Mouse (Mus musculus): ENCODE measurements around the gene Ttll12. TPM values are rescaled to one million over a fixed set of nuclear protein-coding genes. Genes with fewer than 3 reads are reported as not detected.

Gene Ttll12
- 53.0 TPM for polyA plus RNA-seq (2021)

DNA sequence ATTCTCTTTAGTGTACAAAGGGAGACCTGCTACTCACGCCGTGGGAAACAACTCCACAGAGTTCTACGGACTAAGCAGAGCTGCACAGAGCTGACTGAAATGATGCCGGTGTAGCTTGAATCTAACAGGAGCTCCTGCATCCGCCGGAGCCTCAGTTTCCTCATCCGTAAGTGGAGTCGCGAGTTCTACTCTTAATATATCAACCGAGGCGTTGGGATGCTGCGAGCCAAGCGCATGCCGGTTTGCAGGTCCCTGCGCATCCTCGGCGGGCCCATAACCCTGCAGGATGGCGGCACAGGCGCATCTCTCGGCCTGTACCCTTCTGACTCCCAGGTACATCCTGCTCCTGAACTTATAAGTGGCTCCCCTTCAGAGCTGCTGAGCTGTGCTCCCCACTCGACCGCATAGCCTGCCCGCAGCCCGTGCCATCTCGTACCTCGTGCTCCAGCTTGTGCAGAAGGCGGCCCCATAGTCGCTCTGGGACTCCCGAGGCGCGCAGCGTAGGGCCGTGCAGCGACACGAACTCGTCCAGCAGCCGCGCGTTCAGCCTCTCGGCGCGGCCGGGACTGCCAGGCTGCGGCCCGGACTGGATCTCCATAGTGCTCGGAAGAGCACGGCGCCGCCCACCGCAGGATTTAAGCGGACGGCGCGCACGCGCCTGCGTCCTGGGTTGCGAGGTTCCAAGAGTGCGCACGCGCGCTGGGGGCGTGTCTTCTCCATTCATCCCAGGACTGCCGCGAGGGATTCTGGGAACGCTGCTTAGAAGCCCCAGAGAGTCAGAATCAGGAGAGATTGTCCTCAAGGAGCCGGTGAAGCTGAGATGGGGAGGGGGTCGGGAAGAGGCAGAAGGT lies at the start of gene Ttll12:
Ttll12 (minus strand) TSS at position 645 of the 851 bp plus-strand sequence.
- ChIA-PET POLR2A (interaction anchor here (0.8 to 1.4 kb wide), 4 partner anchors 8 to 39 kb away, joined by 3 to 6 read pairs (median 3); partner anchors contain the start of genes Mcat and Tspo), CTCF (interaction anchor here (0.8 to 0.9 kb wide), 3 partner anchors 11 to 25 kb away, joined by 3 to 4 read pairs (median 3); no protein-coding TSS in a partner anchor)
- ATAC-seq = peak; percentile 68
- in situ Hi-C loops (cut with MboI; ENCODE audit: low pct_unique_long_range_greater_than_20kb) = no loop called here
- TF ChIP-seq CTCF (IDR thresholded peaks at IDR 0.05) = no peak
- DNase-seq (ENCODE audit: low read depth, low spot score) = peak; percentile 61
- H3K27me3 ChIP-seq = no peaks in the 10 kb centered on the region

DNA sequence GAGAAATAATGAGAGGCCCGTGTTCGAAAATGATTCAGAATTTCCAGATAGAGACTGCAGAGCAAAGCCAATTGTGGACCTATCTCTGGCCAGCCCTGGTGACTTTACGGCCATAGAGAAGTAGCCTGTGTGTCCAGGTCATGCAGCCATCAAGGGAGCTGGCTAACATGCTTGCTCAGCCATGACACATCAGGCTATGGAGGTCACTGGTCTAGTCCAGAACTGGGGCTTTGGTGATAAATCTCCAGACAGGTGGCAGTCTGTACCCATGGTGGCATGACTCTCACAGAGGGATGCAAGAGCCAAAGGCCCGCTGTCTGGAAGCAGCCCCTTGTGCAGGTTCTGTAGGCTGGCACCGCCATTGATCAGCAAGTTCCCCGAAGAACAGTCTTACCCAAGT lies 47.6 kb upstream of the Ttll12 start:
- ChIA-PET CTCF (no interaction called here), POLR2A (no interaction called here)
- DNase-seq (ENCODE audit: low read depth, low spot score) (no peak), ATAC-seq (no peak)
- TF ChIP-seq CTCF (IDR thresholded peaks at IDR 0.05) = no peak
- peaks cover 40% of the 10 kb centered on the region for H3K27me3 ChIP-seq
- in situ Hi-C loops (cut with MboI; ENCODE audit: low pct_unique_long_range_greater_than_20kb) = no loop called here

DNA sequence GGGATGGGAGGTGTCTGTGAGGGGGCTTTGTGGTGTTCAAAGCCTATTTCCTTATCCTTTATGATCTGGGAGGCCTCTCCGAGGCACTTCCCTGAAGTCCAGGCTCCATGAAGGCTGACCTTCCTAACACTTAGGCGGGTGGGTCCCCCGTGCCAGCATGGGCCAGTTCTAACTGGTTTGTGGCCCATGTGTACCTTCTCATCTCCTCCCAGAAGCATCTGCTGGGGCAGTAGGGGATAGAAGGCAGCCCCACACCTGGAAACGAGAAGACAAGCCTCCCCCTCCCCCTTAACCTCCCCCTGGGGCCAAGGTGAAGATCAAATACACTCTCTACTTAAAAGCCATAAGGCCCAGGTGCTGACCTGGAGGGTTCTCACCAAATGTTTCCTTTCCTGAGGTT lies 45.3 kb upstream of the Ttll12 start:
- ChIA-PET CTCF (no interaction called here), POLR2A (no interaction called here)
- ATAC-seq (no peak), DNase-seq (ENCODE audit: low read depth, low spot score) (no peak)
- peaks cover 30% of the 10 kb centered on the region for H3K27me3 ChIP-seq
- no peak for TF ChIP-seq CTCF (IDR thresholded peaks at IDR 0.05)
- in situ Hi-C loops (cut with MboI; ENCODE audit: low pct_unique_long_range_greater_than_20kb) = no loop called here

DNA sequence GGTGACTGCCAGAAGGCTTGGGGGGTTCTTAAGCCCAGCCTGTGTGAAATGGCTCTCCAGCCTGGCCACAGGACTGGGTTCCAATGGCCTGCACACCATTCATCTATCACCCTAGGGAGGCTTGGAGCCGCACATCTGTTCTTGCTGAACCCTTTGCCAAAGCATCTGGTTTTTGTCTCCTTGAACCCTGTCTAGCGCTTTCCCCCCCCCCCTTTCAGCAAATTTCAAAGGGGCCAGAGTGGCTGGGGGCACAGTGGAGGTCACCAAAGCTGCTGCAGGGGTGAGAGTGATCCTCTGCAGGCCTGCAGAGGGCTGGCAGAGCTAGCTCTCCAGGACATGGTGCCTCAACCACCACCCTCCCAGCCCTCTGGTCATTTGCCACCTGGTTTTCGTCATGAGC lies 44.2 kb upstream of the Ttll12 start:
- DNase-seq (ENCODE audit: low read depth, low spot score) (no peak), ATAC-seq (no peak)
- POLR2A ChIA-PET = no interaction called here
- CTCF ChIA-PET = no interaction called here
- TF ChIP-seq CTCF (IDR thresholded peaks at IDR 0.05) = no peak
- H3K27me3 ChIP-seq = peaks cover 23% of the 10 kb centered on the region
- in situ Hi-C loops (cut with MboI; ENCODE audit: low pct_unique_long_range_greater_than_20kb) = no loop called here

DNA sequence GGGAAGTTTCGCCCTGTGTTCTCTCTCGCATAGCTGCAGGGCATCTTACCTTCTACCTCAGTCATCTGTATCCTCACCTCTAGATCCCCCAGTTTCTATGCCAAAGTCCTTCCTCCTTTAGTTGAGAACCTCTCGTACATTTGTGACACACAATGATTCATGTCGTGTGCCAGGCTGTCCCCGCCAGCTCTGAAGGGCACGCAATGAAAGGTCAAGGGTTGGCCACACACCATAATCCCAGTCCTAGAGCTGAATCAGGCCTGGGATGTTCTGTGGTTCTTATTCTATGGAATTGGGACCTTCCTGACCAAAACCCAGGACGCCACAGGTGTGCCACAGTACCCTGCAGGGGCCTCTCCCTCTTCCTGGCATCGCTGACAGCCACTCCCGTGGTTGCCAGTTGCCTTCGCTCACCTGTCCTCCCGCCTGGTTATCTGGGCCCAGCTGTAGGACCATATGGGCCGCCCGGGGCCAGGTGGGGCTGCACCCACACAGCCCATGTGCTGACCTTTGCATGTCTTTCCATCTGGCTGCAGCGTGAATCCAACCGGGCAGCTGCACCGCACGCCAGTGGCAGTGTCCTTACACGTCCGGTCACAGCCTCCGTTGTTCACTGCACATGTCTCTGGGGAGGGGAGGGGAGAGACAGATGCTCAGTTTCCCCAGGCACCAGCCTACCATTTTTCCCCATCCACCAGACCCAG lies 43.4 kb upstream of the Ttll12 start:
- ChIA-PET POLR2A (no interaction called here), CTCF (no interaction called here)
- ATAC-seq = no peak
- in situ Hi-C loops (cut with MboI; ENCODE audit: low pct_unique_long_range_greater_than_20kb) = no loop called here
- no peak for DNase-seq (ENCODE audit: low read depth, low spot score)
- TF ChIP-seq CTCF (IDR thresholded peaks at IDR 0.05) = no peak
- peaks cover 24% of the 10 kb centered on the region for H3K27me3 ChIP-seq

DNA sequence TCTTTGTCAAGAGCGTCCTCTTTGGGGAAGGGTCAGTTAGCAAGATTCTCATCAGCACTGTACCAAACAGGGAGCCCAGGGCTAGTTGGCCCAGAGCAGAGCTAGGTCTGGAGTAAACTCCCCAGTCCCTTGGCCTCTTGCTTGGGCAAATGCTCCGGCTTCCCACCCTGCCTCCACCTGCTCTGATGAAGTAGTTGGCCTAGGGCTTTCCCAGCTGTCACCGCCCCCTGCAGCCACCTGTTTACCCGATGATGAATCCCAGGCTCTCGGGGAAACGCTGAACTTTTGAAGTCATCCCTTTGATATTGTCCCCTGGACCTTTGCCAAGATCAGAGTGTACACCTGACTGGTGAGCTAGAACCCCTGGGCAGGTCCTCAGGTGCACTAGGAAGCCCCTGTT lies 41.8 kb upstream of the Ttll12 start:
- no peak for ATAC-seq
- POLR2A ChIA-PET = no interaction called here
- in situ Hi-C loops (cut with MboI; ENCODE audit: low pct_unique_long_range_greater_than_20kb) = no loop called here
- peaks cover 17% of the 10 kb centered on the region for H3K27me3 ChIP-seq
- no peak for DNase-seq (ENCODE audit: low read depth, low spot score)
- no peak for TF ChIP-seq CTCF (IDR thresholded peaks at IDR 0.05)
- CTCF ChIA-PET = no interaction called here

DNA sequence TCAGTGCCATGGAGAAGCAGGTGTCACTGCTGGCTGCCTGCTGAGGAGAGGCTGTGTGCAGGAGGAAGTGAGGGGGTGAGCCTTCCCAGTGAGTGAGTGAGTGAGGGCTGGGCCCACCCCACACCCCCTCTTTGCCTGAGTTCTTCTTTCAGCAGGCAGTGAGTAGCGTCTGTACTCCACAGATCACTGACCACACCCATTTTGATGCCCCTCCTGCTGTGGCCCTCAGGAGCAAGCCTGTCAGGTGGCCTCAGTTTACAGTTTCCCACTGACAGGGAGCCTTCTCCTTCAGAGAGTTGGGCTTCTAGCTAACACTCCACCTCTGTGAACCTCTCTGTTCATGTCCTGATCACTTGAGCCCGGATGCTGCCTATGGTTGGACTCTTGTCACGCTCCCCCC lies 40.3 kb upstream of the Ttll12 start:
- no peak for ATAC-seq
- H3K27me3 ChIP-seq = peaks cover 19% of the 10 kb centered on the region
- TF ChIP-seq CTCF (IDR thresholded peaks at IDR 0.05) = no peak
- CTCF ChIA-PET = no interaction called here
- no peak for DNase-seq (ENCODE audit: low read depth, low spot score)
- POLR2A ChIA-PET = no interaction called here
- in situ Hi-C loops (cut with MboI; ENCODE audit: low pct_unique_long_range_greater_than_20kb) = no loop called here

DNA sequence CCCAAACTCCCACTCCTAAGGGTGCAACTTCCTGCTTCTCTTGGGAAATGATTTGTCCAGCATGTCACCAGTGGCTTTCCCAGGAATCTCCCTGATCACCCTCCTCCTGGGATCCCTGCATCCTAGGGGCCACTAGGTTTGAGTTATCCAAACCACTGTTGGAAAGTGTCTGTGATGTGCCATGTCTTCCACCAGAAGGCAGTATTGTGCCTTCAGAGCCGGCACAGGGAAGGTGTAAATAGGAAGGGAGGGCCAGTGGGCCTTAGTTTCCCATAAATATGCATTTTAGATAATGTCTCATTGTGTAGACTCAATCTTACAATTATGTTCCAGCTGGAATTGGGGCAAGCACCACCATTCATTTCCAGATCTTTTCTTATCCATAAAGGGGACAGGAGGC lies 39.1 kb upstream of the Ttll12 start:
- DNase-seq (ENCODE audit: low read depth, low spot score) (no peak), ATAC-seq (no peak)
- no peak for TF ChIP-seq CTCF (IDR thresholded peaks at IDR 0.05)
- ChIA-PET POLR2A (no interaction called here), CTCF (no interaction called here)
- in situ Hi-C loops (cut with MboI; ENCODE audit: low pct_unique_long_range_greater_than_20kb) = no loop called here
- peaks cover 19% of the 10 kb centered on the region for H3K27me3 ChIP-seq

DNA sequence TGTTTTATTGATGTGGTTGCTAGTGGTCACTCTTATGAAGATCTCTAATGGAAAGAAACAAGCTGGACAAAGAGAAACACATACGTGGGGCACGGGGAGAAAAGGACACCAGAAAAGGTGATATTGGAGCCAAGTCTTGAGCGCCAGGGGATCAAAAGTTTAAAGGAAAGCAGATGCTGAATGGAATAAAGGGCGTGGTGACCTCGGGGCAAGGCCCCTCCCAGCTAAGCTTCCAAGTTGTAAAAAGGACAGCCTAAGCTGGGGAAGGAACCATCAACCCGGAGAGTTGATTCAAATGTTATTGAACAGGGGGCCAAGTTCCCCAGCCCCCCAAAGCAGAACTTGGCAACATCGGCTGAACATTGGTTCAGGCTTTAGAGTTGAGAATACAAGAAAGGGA lies 36.1 kb upstream of the Ttll12 start:
- CTCF ChIA-PET = interaction anchor here (1.1 kb wide), 1 partner anchor 24 kb away, joined by 3 read pairs; no protein-coding TSS in a partner anchor
- in situ Hi-C loops (cut with MboI; ENCODE audit: low pct_unique_long_range_greater_than_20kb) = no loop called here
- H3K27me3 ChIP-seq = peaks cover 9% of the 10 kb centered on the region
- POLR2A ChIA-PET = no interaction called here
- ATAC-seq = no peak
- no peak for DNase-seq (ENCODE audit: low read depth, low spot score)
- TF ChIP-seq CTCF (IDR thresholded peaks at IDR 0.05) = no peak

DNA sequence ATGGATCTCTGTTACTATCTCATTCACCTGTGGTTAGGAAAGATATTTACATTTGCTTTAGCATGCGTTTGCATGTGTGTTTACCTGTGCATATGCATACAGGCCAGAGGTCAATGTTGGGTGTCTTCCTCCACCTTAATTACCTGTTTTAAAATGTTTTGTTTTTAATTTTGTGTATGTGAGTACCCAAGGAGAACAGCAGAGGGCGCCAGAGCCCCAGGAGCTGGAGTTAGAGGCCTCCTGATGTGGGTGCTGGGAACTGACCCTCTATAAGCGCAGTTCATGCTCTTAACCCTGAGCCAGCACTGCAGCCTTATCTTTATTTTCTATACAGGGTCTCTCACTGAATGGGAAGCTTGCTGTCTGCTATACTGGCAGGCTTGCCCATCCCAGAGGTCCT lies 34.8 kb upstream of the Ttll12 start:
- CTCF ChIA-PET = interaction anchor here (1.1 kb wide), 1 partner anchor 22 kb away, joined by 3 read pairs; no protein-coding TSS in a partner anchor
- POLR2A ChIA-PET = no interaction called here
- no peak for TF ChIP-seq CTCF (IDR thresholded peaks at IDR 0.05)
- ATAC-seq (no peak), DNase-seq (ENCODE audit: low read depth, low spot score) (no peak)
- peaks cover 9% of the 10 kb centered on the region for H3K27me3 ChIP-seq
- in situ Hi-C loops (cut with MboI; ENCODE audit: low pct_unique_long_range_greater_than_20kb) = no loop called here

DNA sequence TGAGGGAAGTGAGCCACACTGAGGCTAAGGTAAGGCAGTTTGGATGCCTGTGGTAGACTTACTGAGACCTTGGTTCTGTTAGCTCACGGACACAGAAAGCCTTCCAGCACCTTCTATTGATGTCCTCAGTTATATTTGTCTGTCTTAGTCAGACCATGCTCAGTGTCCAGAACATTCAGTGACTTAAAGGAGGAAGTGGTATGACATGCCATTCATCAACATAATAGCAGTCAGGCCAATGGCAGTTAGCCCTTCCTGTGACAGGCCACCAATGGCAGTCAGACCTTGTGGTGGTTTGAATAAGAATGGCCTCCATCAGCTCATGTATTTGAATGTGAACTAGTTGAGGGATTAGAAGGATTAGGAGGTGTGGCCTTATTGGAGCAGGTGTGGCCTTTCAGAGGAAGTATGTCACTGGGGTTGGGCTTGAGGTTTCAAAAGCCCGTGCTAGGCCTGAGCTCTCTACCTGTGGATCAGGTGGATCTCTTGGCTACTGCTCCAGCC lies 31.2 kb upstream of the Ttll12 start:
- ATAC-seq = no peak
- POLR2A ChIA-PET = no interaction called here
- CTCF ChIA-PET = no interaction called here
- H3K27me3 ChIP-seq = peaks cover 13% of the 10 kb centered on the region
- DNase-seq (ENCODE audit: low read depth, low spot score) = no peak
- TF ChIP-seq CTCF (IDR thresholded peaks at IDR 0.05) = no peak
- in situ Hi-C loops (cut with MboI; ENCODE audit: low pct_unique_long_range_greater_than_20kb) = no loop called here

Measured in Patski (cell line).